Mouse (Mus musculus) lung, adult 2 months (tissue): ENCODE results near the gene Inpp5a.

ENCODE experiments used
- CTCF ChIP-seq: fragments of 200-500 bp; IDR thresholded peaks from 2 replicates; pipeline ENCODE4 v1.5.1; 2011; ENCODE audit warnings: mild to moderate bottlenecking, low read length, control low read depth; ENCODE audit not compliant: insufficient read depth
- POLR2A ChIP-seq: fragments of 200-500 bp; IDR thresholded peaks from 2 replicates; pipeline ENCODE4 v1.6.1; 2011; ENCODE audit warnings: low read depth, mild to moderate bottlenecking, control low read depth, low read length, borderline replicate concordance; ENCODE audit errors: extremely low read depth

DNA sequence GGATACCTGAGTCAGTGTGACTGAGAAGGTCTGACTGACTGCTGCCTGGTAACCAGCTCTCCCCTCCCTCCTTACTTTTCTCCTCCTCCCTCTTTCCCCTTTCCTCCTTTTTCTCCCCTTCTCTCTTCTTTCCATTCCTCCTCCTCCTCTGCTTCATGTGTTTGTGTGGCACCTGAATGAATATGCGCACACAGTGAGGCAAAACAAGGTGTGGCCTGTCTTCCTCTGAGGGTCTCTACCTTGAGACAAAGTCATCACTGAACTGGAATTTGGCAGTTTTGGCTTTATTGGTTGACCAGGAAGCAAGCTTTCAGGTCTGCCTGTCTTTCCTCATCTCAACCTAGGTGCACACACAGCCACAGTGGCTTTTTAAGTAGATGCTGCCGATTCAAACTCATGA is 147.9 kb downstream of the Inpp5a start:
- TF ChIP-seq CTCF = no peak
- no peak for TF ChIP-seq POLR2A
